Mouse (Mus musculus): ENCODE data around the gene Kcnh4. TPM values are rescaled to one million over a fixed set of nuclear protein-coding genes. Genes with fewer than 3 reads are reported as not detected.
A peak's percentile ranks its signal among the peaks of the same experiment; 100 is the strongest.

Kcnh4 gene
- total and polyA plus RNA-seq, 2 experiments from 2014 or later, result 4.2 to 12.9 TPM

DNA sequence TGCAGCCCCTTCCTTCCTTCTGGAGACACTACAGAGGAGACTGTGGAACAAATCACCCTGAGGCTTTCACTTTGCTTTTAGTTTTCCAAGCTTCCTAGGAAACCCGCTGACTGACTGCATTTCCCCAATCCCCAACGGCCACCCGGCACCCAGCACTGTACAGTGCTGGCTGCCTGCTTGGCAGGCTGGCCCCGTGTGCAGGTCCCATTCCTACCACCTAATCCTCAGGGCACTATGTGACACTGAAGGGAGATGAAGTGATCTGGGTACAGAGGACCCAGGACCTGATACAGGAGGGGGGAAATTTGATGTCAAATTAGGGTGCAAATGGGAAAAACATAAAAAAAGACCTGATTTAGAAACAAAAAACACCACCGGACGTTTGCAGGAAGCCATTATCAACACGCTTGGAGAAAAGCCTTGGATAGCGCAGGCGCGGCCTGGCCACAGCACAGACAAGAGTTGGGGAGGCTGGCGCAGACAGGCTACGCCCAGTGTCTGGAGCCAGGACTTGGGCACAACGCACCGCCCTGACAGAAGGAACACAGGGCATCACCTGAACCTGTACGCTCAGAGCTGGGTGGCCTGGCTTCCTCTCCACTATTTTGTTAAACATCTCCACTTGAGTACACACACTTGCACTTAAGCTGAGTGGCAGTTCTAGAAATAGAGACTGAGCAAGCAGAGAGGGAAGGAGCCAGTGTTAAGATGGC lies 22.2 kb upstream of the Kcnh4 start:
- TF ChIP-seq CTCF (IDR thresholded peaks at IDR 0.05; ENCODE audit: low read depth), result no peak
- peaks cover 17% of the 10 kb centered on the region; the same call in 1 of the 2 replicates for H3K36me3 ChIP-seq (ENCODE audit: insufficient read depth, low read length)
- H3K27ac ChIP-seq, result no peak overlapping the region
- H3K27me3 ChIP-seq (ENCODE audit: insufficient read depth, low read length), result no peaks in the 10 kb centered on the region
- no peak for ATAC-seq
- H3K4me1 ChIP-seq (ENCODE audit: insufficient read depth, low read length), result no peaks in the 10 kb centered on the region
- H3K4me3 ChIP-seq (ENCODE audit: low read length), result no peak overlapping the region
- WGBS, result 94% methylated on average over 15 of the region's 15 CpGs
- DNase-seq (ENCODE audit: low spot score), result no peak
- H3K9ac ChIP-seq (replicated peaks; ENCODE audit: low read length), result no peak overlapping the region
- H3K4me2 ChIP-seq (ENCODE audit: low read depth, low read length), result no peak overlapping the region
- no peaks in the 10 kb centered on the region for H3K9me3 ChIP-seq (ENCODE audit: low read length)

- TF ChIP-seq CTCF (IDR thresholded peaks at IDR 0.05; ENCODE audit: low read depth), result no peak
- Histone ChIP-seq H3K4me3 (ENCODE audit: low read length) (no peak overlapping the region), H3K4me2 (ENCODE audit: low read depth, low read length) (no peak overlapping the region), H3K9ac (replicated peaks; ENCODE audit: low read length) (no peak overlapping the region), H3K27me3 (ENCODE audit: insufficient read depth, low read length) (no peaks in the 10 kb centered on the region), H3K9me3 (ENCODE audit: low read length) (no peaks in the 10 kb centered on the region), H3K27ac (no peak overlapping the region), H3K36me3 (ENCODE audit: insufficient read depth, low read length) (peaks cover 17% of the 10 kb centered on the region; the same call in 1 of the 2 replicates), H3K4me1 (ENCODE audit: insufficient read depth, low read length) (no peaks in the 10 kb centered on the region)
- DNase-seq (ENCODE audit: low spot score) (no peak), ATAC-seq (no peak)
- WGBS, result 74% methylated on average over 8 of the region's 8 CpGs
Measured at GRCm38 (mm10) chr11:100780247-100780646, 20.5 kb upstream of the Kcnh4 start.

GRCm38 (mm10) chr11:100778069-100778468 lies 18.3 kb upstream of the Kcnh4 start:
- H3K4me1 ChIP-seq (ENCODE audit: insufficient read depth, low read length), result no peaks in the 10 kb centered on the region
- H3K9ac ChIP-seq (replicated peaks; ENCODE audit: low read length), result no peak overlapping the region
- no peak for TF ChIP-seq CTCF (IDR thresholded peaks at IDR 0.05; ENCODE audit: low read depth)
- 82% methylated on average over 3 of the region's 3 CpGs for WGBS
- H3K36me3 ChIP-seq (ENCODE audit: insufficient read depth, low read length), result peaks cover 14% of the 10 kb centered on the region; the same call in 1 of the 2 replicates
- H3K27ac ChIP-seq, result no peak overlapping the region
- H3K9me3 ChIP-seq (ENCODE audit: low read length), result no peaks in the 10 kb centered on the region
- H3K27me3 ChIP-seq (ENCODE audit: insufficient read depth, low read length), result no peaks in the 10 kb centered on the region
- no peak for ATAC-seq
- H3K4me3 ChIP-seq (ENCODE audit: low read length), result no peak overlapping the region
- no peak for DNase-seq (ENCODE audit: low spot score)
- no peak overlapping the region for H3K4me2 ChIP-seq (ENCODE audit: low read depth, low read length)

GRCm38 (mm10) chr11:100775921-100776320 lies 16.2 kb upstream of the Kcnh4 start:
- 79% methylated on average over 10 of the region's 10 CpGs for WGBS
- no peaks in the 10 kb centered on the region for H3K9me3 ChIP-seq (ENCODE audit: low read length)
- no peaks in the 10 kb centered on the region for H3K27me3 ChIP-seq (ENCODE audit: insufficient read depth, low read length)
- TF ChIP-seq CTCF (IDR thresholded peaks at IDR 0.05; ENCODE audit: low read depth), result no peak
- H3K27ac ChIP-seq, result no peak overlapping the region
- H3K9ac ChIP-seq (replicated peaks; ENCODE audit: low read length), result no peak overlapping the region
- no peaks in the 10 kb centered on the region for H3K4me1 ChIP-seq (ENCODE audit: insufficient read depth, low read length)
- no peak for ATAC-seq
- no peak overlapping the region for H3K4me2 ChIP-seq (ENCODE audit: low read depth, low read length)
- no peak for DNase-seq (ENCODE audit: low spot score)
- H3K36me3 ChIP-seq (ENCODE audit: insufficient read depth, low read length), result no peaks in the 10 kb centered on the region; the same call in 1 of the 2 replicates
- no peak overlapping the region for H3K4me3 ChIP-seq (ENCODE audit: low read length)

DNA sequence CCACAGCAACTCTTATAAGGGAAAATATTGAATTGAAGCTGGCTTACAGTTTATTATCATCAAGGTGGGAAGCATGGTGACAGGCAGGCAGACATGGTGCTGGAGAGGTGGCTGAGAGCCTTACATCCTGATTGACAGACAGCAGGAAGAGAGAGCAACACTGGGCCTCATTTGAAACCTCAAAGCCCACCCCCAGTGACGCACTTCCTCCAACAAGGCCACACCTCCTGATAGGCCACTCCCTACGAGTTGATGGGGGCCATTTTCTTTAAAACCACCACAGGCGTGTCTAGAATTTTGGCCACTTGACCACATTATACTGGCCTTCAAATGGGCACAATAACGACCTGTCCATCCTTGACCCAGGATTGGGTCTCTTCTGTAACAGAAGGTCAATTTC lies 14.5 kb upstream of the Kcnh4 start:
- Histone ChIP-seq H3K4me2 (ENCODE audit: low read depth, low read length) (no peak overlapping the region), H3K9me3 (ENCODE audit: low read length) (no peaks in the 10 kb centered on the region), H3K9ac (replicated peaks; ENCODE audit: low read length) (no peak overlapping the region), H3K4me1 (ENCODE audit: insufficient read depth, low read length) (peaks cover 7% of the 10 kb centered on the region), H3K4me3 (ENCODE audit: low read length) (no peak overlapping the region), H3K27ac (no peak overlapping the region), H3K27me3 (ENCODE audit: insufficient read depth, low read length) (no peaks in the 10 kb centered on the region), H3K36me3 (ENCODE audit: insufficient read depth, low read length) (no peaks in the 10 kb centered on the region)
- DNase-seq (ENCODE audit: low spot score), result no peak
- ATAC-seq, result no peak
- no peak for TF ChIP-seq CTCF (IDR thresholded peaks at IDR 0.05; ENCODE audit: low read depth)
- WGBS, result 74% methylated on average over 4 of the region's 4 CpGs

DNA sequence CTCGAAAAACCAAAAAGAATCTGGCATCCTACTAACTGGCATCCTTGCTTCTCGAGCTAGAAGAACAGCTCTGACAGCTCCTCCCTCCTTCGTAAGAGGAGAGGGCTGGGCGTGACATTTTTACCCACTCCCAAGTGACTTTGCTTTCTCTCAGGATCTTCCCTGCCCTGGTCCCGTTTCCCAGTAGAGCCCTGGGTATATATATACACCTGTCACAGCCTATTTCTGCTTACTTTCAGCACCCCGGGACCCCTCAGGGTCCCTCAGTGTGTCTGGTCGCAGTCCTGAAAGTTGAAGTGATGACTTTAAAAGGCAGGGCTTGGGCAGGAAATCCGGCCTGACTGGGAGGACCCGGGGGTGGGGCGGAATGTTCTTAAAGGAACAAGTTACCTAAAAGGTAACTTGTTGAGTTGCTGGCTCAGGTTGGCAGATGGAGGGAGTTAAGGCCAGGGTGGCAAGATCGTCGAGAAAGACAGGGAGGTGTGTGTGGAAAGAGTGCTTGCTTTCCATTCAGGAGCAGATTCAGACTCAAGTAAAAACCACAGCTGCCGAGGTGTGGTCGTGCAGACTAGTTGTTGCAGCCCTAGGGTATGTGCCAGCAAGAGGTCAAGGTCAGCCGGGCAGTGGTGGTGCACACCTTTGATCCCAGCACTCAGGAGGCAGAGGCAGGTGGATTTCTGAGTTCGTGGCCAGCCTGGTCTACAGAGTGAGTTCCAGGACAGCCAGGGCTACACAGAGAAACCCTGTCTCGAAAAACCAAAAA lies 11.1 kb upstream of the Kcnh4 start, which contains the start of gene Ghdc:
Gene Ghdc (minus strand): TSS at position 312 of the 763 bp plus-strand sequence.
- Histone ChIP-seq H3K4me2 (ENCODE audit: low read depth, low read length) (peak within 1 kb of the TSS; percentile 50), H3K27ac (peak within 1 kb of the TSS; percentile 12; the same call in 1 of the 2 replicates), H3K9me3 (ENCODE audit: low read length) (no peaks in the 10 kb centered on the region), H3K36me3 (ENCODE audit: insufficient read depth, low read length) (no peaks in the 10 kb centered on the region), H3K27me3 (ENCODE audit: insufficient read depth, low read length) (no peaks in the 10 kb centered on the region), H3K4me3 (ENCODE audit: low read length) (peak within 1 kb of the TSS; percentile 45), H3K4me1 (ENCODE audit: insufficient read depth, low read length) (peaks cover 7% of the 10 kb centered on the region), H3K9ac (replicated peaks; ENCODE audit: low read length) (peak within 1 kb of the TSS; percentile 22)
- ATAC-seq (peak; percentile 74; the same call in 1 of the 2 replicates), DNase-seq (ENCODE audit: low spot score) (peak; percentile 82)
- 17% methylated on average over 17 of the region's 17 CpGs for WGBS
- no peak for TF ChIP-seq CTCF (IDR thresholded peaks at IDR 0.05; ENCODE audit: low read depth)
